Mouse (Mus musculus): ENCODE results near the gene Ywhae. TPM values are rescaled to one million over a fixed set of nuclear protein-coding genes. Genes with fewer than 3 reads are reported as not detected.
"Not testable (repeated sequence)": the region's sequence is repeated elsewhere in the genome, so short reads cannot be mapped to it uniquely, and the experiment has no call there.

The Ywhae gene
- total RNA-seq (2021), result 100 to 1,000 TPM; 561 to 563 TPM

GRCm38 (mm10) chr11:75732434-75733226 is at the start of gene Ywhae:
TSS of gene Ywhae (plus strand) at chr11:75732869.
- intact Hi-C loops (cut with DNase I), result no loop called here
- peak; percentile 92 to 97 for DNase-seq

DNA sequence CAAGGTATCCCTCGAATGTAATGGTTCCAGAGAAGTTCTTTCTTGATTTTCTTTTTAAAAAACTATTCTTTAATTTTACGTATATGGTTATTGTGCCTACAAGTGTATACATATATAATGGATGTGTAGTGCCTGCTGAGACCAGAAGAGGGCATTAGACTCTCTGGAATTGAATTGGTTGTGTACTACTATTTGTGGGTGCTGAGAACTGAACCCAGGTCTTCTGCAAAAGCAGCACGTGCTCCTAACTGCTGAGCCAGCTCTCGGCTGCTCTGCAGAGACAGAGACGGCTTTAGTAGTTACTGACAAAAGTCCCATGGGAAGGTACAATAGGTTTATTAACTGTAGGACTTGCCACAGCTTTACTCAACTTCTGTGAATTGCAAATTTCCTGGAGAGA is 48.2 kb upstream of the Ywhae start:
- no peak for DNase-seq
- intact Hi-C loops (cut with DNase I), result no loop called here

DNA sequence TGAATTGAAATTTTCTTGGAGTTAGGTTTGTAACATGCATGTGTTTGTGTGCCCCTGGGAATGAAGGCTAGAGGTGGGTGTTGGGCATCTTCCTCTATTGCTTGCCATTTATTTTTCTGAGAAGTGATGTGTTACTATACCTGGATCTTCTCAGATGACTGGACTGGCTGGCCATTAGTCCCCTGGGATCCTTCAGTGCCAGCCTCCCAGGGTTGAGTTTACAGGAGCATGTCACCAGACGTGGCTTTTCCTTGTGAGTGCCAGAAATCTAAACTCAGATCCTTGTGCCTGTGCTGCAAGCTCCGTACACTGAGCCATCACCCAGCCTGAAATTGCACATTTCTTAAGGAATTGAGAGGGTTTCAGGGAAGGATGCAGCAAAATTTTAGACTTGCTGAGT is 47.7 kb upstream of the Ywhae start:
- no peak for DNase-seq
- intact Hi-C loops (cut with DNase I), result no loop called here

DNA sequence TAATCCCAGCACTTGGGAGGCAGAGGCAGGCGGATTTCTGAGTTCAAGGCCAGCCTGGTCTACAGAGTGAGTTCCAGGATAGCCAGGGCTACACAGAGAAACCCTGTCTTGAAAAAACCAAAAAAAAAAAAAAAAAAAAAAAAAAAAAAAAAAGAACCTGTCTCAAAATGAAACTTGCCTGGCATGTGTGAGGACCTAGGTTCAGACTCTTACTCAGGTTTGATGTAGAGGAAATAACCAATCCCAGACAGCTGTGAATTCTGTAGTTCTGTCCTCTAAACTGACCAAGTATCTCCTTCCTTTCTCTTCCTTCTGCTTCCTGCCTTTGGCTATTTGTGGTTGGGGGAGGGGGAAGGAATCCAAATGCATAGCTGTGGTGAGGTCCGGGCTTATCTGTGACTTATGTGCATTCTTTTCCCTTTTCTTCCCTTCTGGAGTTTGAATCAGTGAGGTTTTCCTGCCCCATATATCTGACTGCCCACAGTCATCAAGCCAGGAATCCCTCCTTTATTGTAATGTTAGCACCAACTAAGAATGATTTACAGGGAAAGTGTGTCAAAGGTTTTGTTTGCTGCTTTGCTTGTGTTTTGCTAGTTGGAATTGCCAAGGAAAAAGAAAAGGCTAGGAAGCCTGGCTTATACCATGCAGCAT is 45.2 kb upstream of the Ywhae start:
- no peak for DNase-seq
- intact Hi-C loops (cut with DNase I), result no loop called here

- intact Hi-C loops (cut with DNase I), result no loop called here
- no peak for DNase-seq
These were observed 44.5 kb upstream of the Ywhae start for GRCm38 (mm10) chr11:75688132-75688531.

DNA sequence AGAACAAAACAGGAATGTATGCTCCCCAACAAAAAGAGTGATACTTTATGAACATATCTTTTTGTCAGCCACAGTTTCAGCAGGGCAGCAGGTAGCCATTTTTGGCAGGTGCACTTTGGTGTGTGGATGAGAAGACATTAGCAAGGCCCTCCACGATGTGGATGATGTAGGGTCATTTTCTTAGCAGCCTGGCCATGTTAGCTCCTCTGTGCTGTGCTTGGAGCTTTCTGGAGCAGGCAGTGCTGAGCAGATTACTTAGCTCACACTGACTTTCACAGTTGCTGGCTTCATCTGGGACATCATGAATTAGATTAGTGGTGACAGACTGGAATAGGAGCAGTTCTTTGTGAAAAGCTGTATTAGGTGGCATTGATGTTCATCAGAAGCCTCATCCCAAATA is 42.7 kb upstream of the Ywhae start:
- intact Hi-C loops (cut with DNase I), result no loop called here
- DNase-seq, result no peak

DNA sequence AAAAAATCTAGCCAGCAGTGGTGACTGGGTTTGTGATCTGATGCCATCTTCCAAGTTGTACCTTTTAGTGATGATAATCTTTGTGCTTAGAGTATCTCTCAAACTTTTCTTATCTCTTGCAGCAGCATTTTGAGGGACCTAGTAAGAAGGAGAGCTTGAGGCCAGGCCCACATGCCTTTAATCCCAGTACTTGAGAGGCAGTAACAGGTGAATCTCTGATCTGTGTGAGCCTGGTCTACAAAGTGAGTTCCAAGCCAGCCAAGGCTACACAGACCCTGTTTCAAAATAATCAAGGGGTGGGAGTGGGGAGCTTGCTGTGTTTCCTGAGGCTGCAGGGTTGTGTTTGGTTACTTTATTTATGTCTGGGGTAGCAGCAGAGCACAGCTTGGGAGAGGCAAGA is 41.6 kb upstream of the Ywhae start:
- DNase-seq, result no peak
- intact Hi-C loops (cut with DNase I), result no loop called here

DNA sequence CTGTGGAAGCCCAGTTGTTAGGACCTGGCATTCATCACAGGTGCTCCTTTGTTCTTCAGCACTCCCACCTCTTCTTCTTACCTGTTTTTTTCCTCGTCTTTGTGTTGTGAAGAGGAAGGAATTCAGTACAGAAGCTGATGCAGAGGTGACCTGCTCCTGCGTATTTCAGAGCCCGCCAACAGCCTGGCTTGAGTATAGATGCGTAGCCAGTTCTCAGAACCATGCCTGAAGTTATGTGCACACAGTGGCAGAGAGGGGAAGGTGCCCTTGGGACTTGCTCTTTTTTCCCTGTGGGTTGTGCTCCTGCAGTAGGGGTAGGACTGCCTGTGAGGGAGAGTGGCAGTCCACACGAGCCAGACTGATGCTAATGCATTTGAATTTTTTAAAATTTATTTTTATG is 39.1 kb upstream of the Ywhae start:
- no peak for DNase-seq
- intact Hi-C loops (cut with DNase I), result no loop called here

DNA sequence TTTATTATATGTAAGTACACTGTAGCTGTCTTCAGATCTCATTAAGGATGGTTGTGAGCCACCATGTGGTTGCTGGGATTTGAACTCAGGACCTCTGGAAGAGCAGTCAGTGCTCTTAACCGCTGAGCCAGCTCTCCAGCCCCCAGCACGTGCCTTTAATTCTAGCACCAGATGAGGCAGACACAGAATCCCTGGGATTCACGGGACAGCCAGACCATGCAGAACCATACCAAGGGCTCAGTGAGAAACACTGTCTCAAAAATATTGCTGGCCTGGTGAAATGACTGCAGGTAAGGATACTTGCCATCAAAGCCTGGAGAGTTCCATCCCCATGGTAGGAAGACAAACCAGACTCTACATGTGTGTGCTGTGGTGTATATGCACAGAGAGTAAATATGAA is 35.2 kb upstream of the Ywhae start:
- intact Hi-C loops (cut with DNase I); DNase-seq: not testable (repeated sequence)

DNA sequence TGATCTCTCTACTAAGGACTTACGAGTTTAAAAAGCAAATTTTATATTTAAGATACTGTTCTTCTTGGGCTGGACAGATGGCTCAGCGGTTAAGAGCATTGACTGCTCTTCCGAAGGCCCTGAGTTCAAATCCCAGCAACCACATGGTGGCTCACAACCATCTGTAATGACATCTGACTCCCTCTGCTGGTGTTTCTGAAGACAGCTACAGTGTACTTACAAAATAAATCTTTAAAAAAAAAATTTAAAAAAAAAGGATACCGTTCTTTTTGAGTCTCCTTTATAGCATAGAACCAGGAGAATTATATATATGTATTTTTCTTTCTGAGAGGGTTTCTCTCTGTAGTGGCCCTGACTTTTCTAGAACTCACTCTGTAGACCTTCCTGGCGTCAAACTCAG is 32.1 kb upstream of the Ywhae start:
- intact Hi-C loops (cut with DNase I), result no loop called here
- DNase-seq, result no peak

GRCm38 (mm10) chr11:75702761-75703160 is 29.9 kb upstream of the Ywhae start:
- intact Hi-C loops (cut with DNase I), result no loop called here
- no peak for DNase-seq

GRCm38 (mm10) chr11:75703748-75704147 is 28.9 kb upstream of the Ywhae start:
- intact Hi-C loops (cut with DNase I), result no loop called here
- no peak for DNase-seq

DNA sequence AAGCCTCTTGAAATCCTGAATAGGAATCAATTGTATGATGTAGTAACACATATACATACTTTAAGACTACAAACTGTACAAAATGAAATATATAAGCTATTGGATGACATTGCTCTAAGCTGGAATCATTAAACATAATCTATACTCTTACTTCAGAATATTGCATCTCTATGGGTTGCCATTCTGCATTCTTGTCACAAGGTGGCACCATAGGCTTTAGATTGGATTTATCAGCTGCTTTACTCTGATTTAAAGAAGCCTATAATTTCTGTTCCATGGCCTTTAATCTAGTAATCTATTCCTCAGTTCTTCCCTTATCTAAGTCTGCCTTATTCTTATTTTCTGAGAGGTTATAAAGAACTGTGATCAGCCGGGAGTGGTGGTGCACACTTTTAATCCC is 18.7 kb upstream of the Ywhae start:
- DNase-seq, result peak in 1 of 2 experiments; percentile 24
- intact Hi-C loops (cut with DNase I), result loop anchor here (2.0 kb wide), 1 partner anchor 255 kb away; no protein-coding TSS in a partner anchor

DNA sequence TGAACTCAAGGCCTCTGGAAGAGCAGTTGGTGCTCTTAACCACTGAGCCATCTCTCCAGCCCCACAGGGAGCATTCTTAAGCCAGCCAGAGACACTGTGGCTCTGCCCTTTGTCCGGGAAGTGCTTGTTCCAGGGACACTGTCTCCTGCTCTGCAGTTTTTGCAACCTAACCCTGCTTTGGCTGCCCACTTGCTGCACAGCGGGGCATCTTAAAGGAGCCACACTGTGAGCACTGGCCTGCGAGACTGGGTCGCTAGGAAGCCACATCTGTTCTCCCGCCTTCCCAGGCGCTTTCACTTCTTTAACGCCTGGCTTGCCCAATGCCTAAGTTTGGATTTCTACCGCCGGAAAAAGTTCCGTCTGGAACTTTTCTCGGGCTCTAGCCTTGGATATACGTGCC is 17.1 kb upstream of the Ywhae start:
- intact Hi-C loops (cut with DNase I), result loop anchor here (2.0 to 5.0 kb wide), 3 partner anchors 197 to 447 kb away; no protein-coding TSS in a partner anchor
- no peak for DNase-seq

DNA sequence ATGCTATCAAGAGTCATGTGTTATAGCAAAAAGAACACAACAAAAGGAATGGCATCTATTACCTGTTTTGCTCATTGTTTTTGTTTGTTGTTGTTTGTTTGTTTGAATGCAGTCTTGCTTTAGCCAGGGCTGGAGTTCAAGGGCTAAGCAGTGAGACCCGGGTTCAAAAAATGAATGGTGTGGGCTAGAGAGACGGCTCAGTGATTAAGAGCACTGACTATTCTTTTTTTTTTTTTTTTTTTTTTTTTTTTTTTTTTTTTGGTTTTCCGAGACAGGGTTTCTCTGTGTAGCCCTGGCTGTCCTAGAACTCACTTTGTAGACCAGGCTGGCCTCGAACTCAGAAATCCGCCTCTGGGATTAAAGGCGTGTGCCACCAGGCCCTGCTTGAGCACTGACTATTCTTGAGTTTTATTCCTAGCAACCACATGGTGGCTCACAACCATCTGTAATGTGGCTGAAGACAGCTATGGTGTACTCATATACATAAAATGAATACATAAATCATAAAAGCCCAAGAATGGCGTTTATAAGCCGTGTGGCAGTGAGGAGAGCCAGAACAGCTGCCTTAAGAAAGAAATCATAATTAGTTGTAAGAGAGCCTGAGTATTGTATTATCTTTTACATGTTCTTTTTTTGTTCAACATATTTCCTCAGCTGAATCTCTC is 15.9 kb upstream of the Ywhae start:
- no peak for DNase-seq
- intact Hi-C loops (cut with DNase I), result loop anchor here (5.0 kb wide), 2 partner anchors 196 to 446 kb away; no protein-coding TSS in a partner anchor

- intact Hi-C loops (cut with DNase I), result no loop called here
These were observed 10.3 kb upstream of the Ywhae start for GRCm38 (mm10) chr11:75722339-75722738.

GRCm38 (mm10) chr11:75727168-75727567 is 5.5 kb upstream of the Ywhae start:
- no peak for DNase-seq

More at GRCm38 (mm10) chr11:75722339-75722738, 10.3 kb upstream of the Ywhae start:
- no peak for DNase-seq

GRCm38 (mm10) chr11:75727659-75728058 is 5.0 kb upstream of the Ywhae start:
- DNase-seq; intact Hi-C loops (cut with DNase I): not testable (repeated sequence)

More at GRCm38 (mm10) chr11:75727168-75727567, 5.5 kb upstream of the Ywhae start:
- intact Hi-C loops (cut with DNase I), result no loop called here

- peak; percentile 74 to 96 for DNase-seq
- intact Hi-C loops (cut with DNase I), result no loop called here
These were observed 715 bp downstream of the Ywhae start for GRCm38 (mm10) chr11:75733227-75733940.

DNA sequence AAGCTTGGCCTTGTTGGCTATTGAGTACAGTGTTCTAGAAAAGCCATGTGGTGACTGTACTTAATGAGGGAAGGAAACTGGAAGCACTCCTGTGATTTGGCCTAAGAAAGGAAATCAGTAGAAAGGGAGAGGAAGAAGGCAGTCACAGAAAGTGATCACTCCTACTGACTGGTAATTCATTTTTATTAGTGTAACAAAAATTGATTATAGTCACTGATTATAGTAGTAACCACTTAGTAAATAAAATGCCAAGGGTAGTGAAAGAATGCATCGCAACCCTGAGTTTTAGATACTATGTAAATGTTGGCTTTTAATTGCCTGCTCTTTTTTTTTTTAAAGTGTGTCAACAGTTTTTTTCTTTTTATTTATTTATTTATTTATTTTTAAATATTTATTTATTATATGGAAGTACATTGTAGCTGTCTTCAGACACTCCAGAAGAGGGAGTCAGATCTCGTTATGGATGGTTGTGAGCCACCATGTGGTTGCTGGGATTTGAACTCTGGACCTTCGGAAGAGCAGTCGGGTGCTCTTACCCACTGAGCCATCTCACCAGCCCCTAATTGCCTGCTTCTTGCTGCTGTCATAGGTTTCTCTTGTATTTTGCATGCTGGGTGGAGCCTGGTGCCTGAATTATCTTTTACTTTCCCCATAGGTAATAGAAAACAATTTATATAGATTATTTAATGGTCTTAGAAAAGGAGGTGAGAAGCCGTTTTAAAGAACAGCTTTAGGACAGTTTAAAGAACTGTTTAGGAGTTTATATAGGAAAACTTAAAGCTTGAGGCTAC is 3.0 kb downstream of the Ywhae start:
- DNase-seq, result no peak
- intact Hi-C loops (cut with DNase I), result no loop called here

All from heart, postnatal 36 days (tissue).